Mouse (Mus musculus): ENCODE results near the gene Gm28539.

DNA sequence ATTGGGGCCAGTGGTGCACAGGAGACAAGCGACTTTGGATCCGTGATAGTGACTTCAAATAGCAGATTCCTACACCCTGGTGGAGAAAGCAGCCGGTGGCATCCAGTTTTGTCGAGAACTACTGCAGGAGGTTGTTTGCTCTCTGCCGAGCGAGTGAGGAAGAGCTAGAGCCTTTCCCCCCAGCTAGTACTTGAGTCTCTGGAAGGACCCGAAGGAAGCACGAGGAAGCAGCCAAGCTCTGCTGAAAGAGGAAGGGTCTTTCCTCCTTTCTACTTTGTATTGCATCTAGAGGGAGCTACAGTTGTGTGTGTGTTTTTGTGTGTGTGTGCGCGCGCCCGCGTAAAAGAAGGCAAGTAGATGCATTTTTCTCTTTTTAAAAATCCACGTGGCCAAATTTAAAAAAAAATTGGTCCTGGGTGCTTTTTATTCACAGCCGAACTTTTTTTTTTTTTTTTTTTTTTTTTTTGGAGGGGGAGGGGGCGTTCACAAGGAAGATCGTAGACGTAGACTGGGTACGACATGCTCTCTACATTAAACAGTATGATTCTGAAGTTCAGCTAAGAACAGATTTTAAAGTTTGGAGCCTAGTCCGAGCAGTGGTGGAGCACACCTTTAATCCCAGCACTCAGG, 41.8 kb downstream of the Gm28539 start:
- TF ChIP-seq CTCF (conservative IDR thresholded peaks at IDR 0.05; ENCODE audit: low read length) (no peak), NANOG (IDR thresholded peaks at IDR 0.05; ENCODE audit: borderline replicate concordance, low read length) (no peak)
